Mouse (Mus musculus) limb, embryonic 15.5 days (tissue): ENCODE results near the gene Fxyd1. TPM values are rescaled to one million over a fixed set of nuclear protein-coding genes. Genes with fewer than 3 reads are reported as not detected.

Experiments used
- ATAC-seq: fragments of 200-750 bp; cut with Nextera tagmentation; 2 replicates; pipeline ENCODE4 v1.8.0; 2017; ENCODE audit warnings: low read depth, moderate TSS enrichment; ENCODE audit not compliant: insufficient number of reproducible peaks, low FRiP score, low TSS enrichment
- H3K27ac ChIP-seq: fragments of 300-500 bp; sonication (generic); 2 replicates; pipeline ENCODE4 v1.5.1; 2015; ENCODE audit warnings: moderate library complexity, mild to moderate bottlenecking, inconsistent platforms
- H3K27me3 ChIP-seq: fragments of 300-500 bp; sonication (generic); 2 replicates; pipeline ENCODE4 v1.6.1; 2015; ENCODE audit warnings: inconsistent platforms
- H3K36me3 ChIP-seq: fragments of 300-500 bp; sonication (generic); 2 replicates; pipeline ENCODE4 v1.6.1; 2015; ENCODE audit warnings: inconsistent platforms
- H3K4me1 ChIP-seq: fragments of 300-500 bp; sonication (generic); 2 replicates; pipeline ENCODE4 v1.6.1; 2015; ENCODE audit warnings: inconsistent platforms
- H3K4me2 ChIP-seq: fragments of 300-500 bp; sonication (generic); 2 replicates; pipeline ENCODE4 v1.6.1; 2015; ENCODE audit warnings: mild to moderate bottlenecking, inconsistent platforms
- H3K4me3 ChIP-seq: fragments of 300-500 bp; sonication (generic); 2 replicates; pipeline ENCODE4 v1.5.1; 2015; ENCODE audit warnings: mild to moderate bottlenecking, inconsistent platforms
- H3K9ac ChIP-seq: fragments of 300-500 bp; sonication (generic); 2 replicates; pipeline ENCODE4 v1.6.1; 2015; ENCODE audit warnings: inconsistent platforms
- H3K9me3 ChIP-seq: fragments of 300-500 bp; sonication (generic); 2 replicates; pipeline ENCODE4 v1.6.1; 2016; ENCODE audit warnings: inconsistent platforms
- WGBS: fragments of 180-500 bp; shearing (Covaris S2); methylation state at CpG from one replicate; pipeline ENCODE4 v1.1.7; 2015; 5-methylcytosine and 5-hydroxymethylcytosine counted together
- polyA plus RNA-seq: library from polyadenylated mRNA; unstranded; fragments of >200 nt; fragmentation: Nextera tagmentation; extraction: Ambion mirVana; gene quantifications from 2 replicates; pipeline ENCODE4 v1.2.1, GENCODE M21; 2015

Fxyd1 gene
- polyA plus RNA-seq, 1 experiment from 2014 or later: 107 TPM

DNA sequence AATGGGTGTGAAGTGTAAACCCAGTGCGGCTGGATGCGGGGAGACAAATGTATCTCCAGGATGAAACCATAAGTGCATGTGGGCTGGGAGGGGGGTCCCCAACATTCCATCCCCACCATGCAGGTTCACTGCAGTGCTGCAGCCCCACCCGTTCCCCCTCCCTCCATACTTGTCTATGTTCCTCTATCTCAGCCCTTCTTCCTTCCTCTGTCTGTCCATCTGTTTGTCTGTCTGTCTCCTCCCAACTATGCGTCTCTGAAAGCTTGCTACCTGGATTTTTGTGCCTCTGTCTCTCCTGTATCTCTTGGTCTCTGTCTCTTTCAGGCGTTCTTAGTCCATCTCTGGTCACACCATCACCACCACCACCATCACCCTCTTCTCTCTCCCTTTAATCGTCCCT is 6.5 kb downstream of the Fxyd1 start:
- Histone ChIP-seq H3K27me3 (peaks cover 61% of the 10 kb centered on the region), H3K4me3 (peak overlapping the region; percentile 27), H3K4me1 (peaks cover 64% of the 10 kb centered on the region), H3K36me3 (no peaks in the 10 kb centered on the region), H3K27ac (no peak overlapping the region), H3K4me2 (peak overlapping the region; percentile 39), H3K9ac (no peak overlapping the region), H3K9me3 (no peaks in the 10 kb centered on the region)
- 5% methylated on average over 6 of the region's 6 CpGs for WGBS
- ATAC-seq: no peak

DNA sequence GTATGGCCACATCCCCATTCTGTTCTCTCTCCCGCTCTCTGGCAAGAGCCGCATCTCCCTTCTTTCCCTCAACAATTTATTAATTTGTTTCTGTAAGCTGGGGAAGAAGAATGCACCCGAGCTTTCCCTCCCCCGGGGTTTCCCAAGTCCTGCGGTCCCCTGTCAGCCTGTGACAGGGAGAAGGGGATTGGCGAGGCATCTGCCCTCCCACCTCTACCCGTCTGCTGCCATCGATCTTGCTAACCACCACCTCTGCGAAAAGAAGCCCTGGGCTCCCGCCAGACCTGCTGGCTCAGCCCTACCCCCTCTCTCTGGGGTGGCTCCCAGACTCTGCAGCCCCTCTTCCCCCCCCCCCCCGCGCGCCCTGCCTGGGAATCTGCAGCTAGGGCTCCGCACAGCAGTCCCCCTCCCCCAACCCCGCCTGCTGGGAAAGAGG is 7.1 kb downstream of the Fxyd1 start:
- H3K4me3 ChIP-seq: peak overlapping the region; percentile 27
- WGBS: 1% methylated on average over 10 of the region's 15 CpGs
- no peak for ATAC-seq
- H3K4me1 ChIP-seq: peaks cover 58% of the 10 kb centered on the region
- H3K9ac ChIP-seq: no peak overlapping the region
- no peaks in the 10 kb centered on the region for H3K36me3 ChIP-seq
- peak overlapping the region; percentile 39 for H3K4me2 ChIP-seq
- no peaks in the 10 kb centered on the region for H3K9me3 ChIP-seq
- no peak overlapping the region for H3K27ac ChIP-seq
- peaks cover 67% of the 10 kb centered on the region for H3K27me3 ChIP-seq

DNA sequence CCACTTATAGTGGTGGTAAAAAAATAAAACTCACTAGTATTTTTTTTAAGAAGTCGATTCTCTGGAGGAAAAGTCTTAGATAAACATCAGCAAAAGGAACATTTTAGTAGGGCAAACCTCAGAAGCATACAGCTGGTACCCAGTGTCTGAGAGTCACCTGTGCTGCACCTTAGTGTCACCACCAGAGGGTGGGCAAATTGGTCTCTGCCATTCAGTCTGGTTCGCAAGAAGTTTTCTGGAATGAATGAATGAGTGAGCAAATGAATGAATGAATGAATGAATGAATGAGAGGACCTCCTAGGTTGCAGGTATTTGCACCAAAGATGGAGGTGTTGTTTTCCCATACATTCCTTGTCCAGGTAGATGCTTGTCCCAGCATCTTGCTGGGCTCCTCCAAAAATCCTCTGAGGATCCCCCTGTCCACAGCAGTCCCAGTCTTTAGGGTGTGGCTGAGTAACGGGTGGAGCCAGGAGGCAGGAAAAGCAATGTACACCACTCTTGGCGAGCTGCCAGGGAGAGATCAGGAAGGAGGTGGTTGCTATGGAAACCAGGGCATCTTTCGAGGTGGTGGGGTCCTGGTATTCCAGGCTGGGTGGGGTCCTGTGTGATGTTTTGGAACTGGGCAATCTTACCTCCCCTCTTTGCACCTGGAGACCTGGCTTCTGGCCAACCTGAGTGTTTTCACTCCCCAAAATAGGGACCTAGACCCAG is 7.7 kb downstream of the Fxyd1 start:
- Histone ChIP-seq H3K27ac (no peak overlapping the region), H3K9me3 (no peaks in the 10 kb centered on the region), H3K36me3 (no peaks in the 10 kb centered on the region), H3K4me3 (peak overlapping the region; percentile 27), H3K9ac (no peak overlapping the region), H3K27me3 (peaks cover 68% of the 10 kb centered on the region), H3K4me2 (peak overlapping the region; percentile 39), H3K4me1 (peaks cover 52% of the 10 kb centered on the region)
- ATAC-seq: no peak
- WGBS: 17% methylated on average over 5 of the region's 5 CpGs

DNA sequence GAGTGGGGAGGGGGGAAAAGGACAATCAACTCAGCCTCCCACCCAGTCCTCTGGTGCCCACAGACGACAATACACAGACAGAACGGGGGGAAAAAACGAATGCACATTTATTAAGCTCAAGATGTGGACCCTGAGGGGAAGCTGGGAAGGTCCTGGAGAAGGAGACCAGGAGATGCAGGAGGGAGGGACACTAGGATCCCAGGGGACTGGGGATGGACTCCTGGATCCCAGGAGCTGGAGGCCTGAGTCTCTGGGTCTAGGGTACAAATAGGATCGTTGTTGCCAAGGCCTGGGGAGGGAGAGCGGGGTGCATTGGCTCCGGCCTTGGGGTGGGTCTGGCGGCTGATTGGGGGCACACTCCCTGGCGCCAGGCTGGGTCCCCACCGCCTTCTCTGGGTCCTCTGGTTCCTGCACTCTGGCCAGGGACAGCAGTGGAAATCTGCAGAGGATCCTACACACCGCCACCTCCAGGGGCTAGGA is 14.5 kb downstream of the Fxyd1 start, which contains the start of gene Fxyd5:
Gene Fxyd5, minus strand, starts transcription at position 51 of the 480 bp plus-strand sequence.
- Histone ChIP-seq H3K36me3 (no peaks in the 10 kb centered on the region), H3K4me1 (peaks cover 17% of the 10 kb centered on the region), H3K27me3 (peaks cover 51% of the 10 kb centered on the region), H3K27ac (no peak within 1 kb of the TSS), H3K9me3 (no peaks in the 10 kb centered on the region), H3K4me2 (peak within 1 kb of the TSS; percentile 53), H3K4me3 (peak within 1 kb of the TSS; percentile 29), H3K9ac (0 out of 2 replicates have a peak within 1 kb of the TSS, but pooled peaks have one; percentile 29)
- WGBS: 39% methylated on average over 10 of the region's 10 CpGs
- no peak for ATAC-seq

GRCm38 (mm10) chr7:31041662-31042315 is 15.2 kb downstream of the Fxyd1 start:
- no peak for ATAC-seq
- Histone ChIP-seq H3K4me3 (peak overlapping the region; percentile 29), H3K4me1 (peaks cover 17% of the 10 kb centered on the region), H3K4me2 (peak overlapping the region; percentile 53), H3K36me3 (no peaks in the 10 kb centered on the region), H3K9ac (0 out of 2 replicates have a peak overlapping the region, but pooled peaks have one; percentile 29), H3K27ac (no peak overlapping the region), H3K27me3 (peaks cover 51% of the 10 kb centered on the region), H3K9me3 (no peaks in the 10 kb centered on the region)
- WGBS: 3% methylated on average over 27 of the region's 28 CpGs

DNA sequence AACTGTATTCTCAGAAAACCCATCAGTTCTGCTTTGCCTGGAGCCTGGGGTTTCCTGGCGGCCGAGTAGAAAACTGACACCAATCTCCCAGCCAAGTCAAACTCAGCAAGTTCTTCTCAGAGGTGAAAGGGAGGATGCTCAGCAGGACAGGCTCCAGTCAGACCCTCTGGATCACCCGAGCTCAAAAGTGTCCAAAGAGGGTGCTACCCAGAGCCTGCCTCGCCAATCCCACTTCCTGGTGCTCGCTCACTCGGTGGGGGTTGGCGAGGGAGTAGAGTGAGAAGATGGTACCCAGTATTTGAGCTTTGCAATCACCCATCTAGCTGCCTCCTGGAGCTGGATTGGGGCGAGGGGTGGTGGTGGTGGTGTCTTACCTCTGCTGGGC is 16.0 kb downstream of the Fxyd1 start:
- H3K27ac ChIP-seq: no peak overlapping the region
- ATAC-seq: no peak
- H3K9me3 ChIP-seq: no peaks in the 10 kb centered on the region
- H3K4me1 ChIP-seq: peaks cover 17% of the 10 kb centered on the region
- H3K4me3 ChIP-seq: peak overlapping the region; percentile 29; the same call in 1 of the 2 replicates
- H3K4me2 ChIP-seq: peak overlapping the region; percentile 53
- H3K36me3 ChIP-seq: no peaks in the 10 kb centered on the region
- H3K9ac ChIP-seq: no peak overlapping the region
- 32% methylated on average over 8 of the region's 8 CpGs for WGBS
- peaks cover 51% of the 10 kb centered on the region for H3K27me3 ChIP-seq

- H3K27ac ChIP-seq: no peak overlapping the region
- no peak for ATAC-seq
- H3K36me3 ChIP-seq: no peaks in the 10 kb centered on the region
- H3K4me2 ChIP-seq: no peak overlapping the region
- 76% methylated on average over 12 of the region's 12 CpGs for WGBS
- no peak overlapping the region for H3K4me3 ChIP-seq
- peaks cover 17% of the 10 kb centered on the region for H3K4me1 ChIP-seq
- H3K9me3 ChIP-seq: no peaks in the 10 kb centered on the region
- H3K27me3 ChIP-seq: peaks cover 48% of the 10 kb centered on the region
- H3K9ac ChIP-seq: no peak overlapping the region
Observed at GRCm38 (mm10) chr7:31040281-31041022, 16.5 kb downstream of the Fxyd1 start.

DNA sequence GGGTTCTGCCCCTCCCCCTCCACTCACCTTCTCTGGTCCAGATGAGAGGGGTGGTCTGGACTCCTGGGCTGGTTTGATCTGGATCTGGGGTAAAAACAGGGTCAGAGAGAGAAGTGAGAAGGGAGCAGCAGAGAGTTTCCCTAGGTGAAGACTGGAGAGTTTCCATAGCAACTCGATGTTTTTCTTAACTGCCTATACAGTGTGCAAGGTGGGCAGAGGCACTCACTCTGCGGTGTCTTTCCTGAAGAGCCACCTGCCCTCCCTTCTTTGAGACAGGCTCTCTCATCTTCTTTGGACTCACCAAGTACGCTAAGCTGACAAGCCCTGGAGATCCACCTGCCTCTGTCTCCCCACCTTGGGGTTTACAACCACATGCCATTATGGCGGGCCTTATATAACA is 18.0 kb downstream of the Fxyd1 start:
- Histone ChIP-seq H3K4me3 (no peak overlapping the region), H3K9me3 (no peaks in the 10 kb centered on the region), H3K9ac (no peak overlapping the region), H3K4me2 (no peak overlapping the region), H3K36me3 (no peaks in the 10 kb centered on the region), H3K27me3 (peaks cover 34% of the 10 kb centered on the region), H3K4me1 (peaks cover 17% of the 10 kb centered on the region), H3K27ac (no peak overlapping the region)
- 88% methylated on average over 4 of the region's 4 CpGs for WGBS
- ATAC-seq: no peak

DNA sequence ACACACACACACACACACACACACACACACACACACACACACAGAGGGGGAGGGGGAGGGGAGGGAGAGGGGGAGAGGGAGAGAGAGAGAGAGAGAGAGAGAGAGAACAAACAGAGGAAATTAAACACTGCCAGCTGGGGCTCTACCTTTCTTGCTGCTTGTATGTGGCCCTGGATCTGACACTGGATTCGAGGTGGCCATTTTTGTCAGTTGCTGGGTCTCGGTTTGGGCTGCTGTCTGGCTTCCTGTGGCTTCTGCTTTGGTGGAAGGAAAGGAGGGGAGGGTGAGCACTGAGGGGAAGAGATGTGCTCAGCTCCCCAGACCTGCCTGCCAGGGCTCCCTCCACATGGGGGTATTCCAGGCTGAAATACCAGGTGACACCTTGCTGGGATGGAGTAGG is 19.3 kb downstream of the Fxyd1 start:
- no peak for ATAC-seq
- Histone ChIP-seq H3K9ac (no peak overlapping the region), H3K27ac (no peak overlapping the region), H3K4me1 (peaks cover 16% of the 10 kb centered on the region), H3K27me3 (peaks cover 20% of the 10 kb centered on the region), H3K9me3 (no peaks in the 10 kb centered on the region), H3K36me3 (no peaks in the 10 kb centered on the region), H3K4me2 (no peak overlapping the region), H3K4me3 (no peak overlapping the region)
- 56% methylated on average over 2 of the region's 2 CpGs for WGBS

DNA sequence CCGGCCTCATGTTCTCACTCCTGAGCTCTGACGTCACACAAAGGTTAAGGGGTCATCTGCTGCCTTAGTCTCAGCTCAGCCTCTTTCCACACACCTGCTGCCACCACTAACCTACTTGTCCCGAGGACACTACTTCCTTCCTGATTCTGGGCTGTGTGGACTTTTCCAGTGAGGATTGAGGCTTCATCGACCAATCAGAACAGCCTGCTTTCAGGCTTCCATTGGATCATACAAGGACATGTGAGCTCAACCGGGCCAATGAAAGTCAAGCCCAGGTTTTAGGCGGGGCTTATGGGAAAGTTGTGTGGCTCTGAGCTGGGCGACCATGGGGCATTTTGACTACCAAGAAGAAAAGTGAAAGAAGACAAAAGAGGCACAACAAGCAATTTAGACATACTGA is 20.1 kb downstream of the Fxyd1 start:
- Histone ChIP-seq H3K4me3 (no peak overlapping the region), H3K4me1 (peaks cover 9% of the 10 kb centered on the region), H3K27me3 (peaks cover 13% of the 10 kb centered on the region; the same call in 1 of the 2 replicates), H3K4me2 (no peak overlapping the region), H3K9ac (no peak overlapping the region), H3K36me3 (no peaks in the 10 kb centered on the region), H3K9me3 (no peaks in the 10 kb centered on the region), H3K27ac (no peak overlapping the region)
- no peak for ATAC-seq
- 82% methylated on average over 7 of the region's 7 CpGs for WGBS

DNA sequence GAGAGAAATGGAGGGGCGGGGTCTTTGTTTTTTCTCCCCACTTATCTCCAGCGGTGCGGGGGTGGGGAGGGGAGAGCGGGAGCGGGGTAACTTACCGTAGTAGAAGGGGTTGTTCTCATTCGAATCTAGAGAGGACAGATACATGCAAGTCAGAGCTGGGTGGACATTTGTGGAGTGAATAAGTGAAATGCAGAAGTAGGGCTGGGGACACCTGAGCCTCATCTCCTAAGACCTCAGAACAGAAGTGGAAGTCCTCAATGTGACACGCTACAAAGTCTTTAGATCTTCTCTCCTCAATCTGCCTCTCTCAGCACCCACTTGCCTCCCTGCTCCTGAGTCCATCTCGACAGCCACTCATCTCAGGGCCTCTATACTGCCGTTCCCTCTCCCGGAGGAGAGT is 21.7 kb downstream of the Fxyd1 start:
- no peaks in the 10 kb centered on the region for H3K27me3 ChIP-seq
- no peak overlapping the region for H3K27ac ChIP-seq
- H3K4me2 ChIP-seq: no peak overlapping the region
- H3K36me3 ChIP-seq: no peaks in the 10 kb centered on the region
- H3K9me3 ChIP-seq: no peaks in the 10 kb centered on the region
- ATAC-seq: no peak
- WGBS: 83% methylated on average over 11 of the region's 11 CpGs
- H3K4me1 ChIP-seq: no peaks in the 10 kb centered on the region
- no peak overlapping the region for H3K4me3 ChIP-seq
- H3K9ac ChIP-seq: no peak overlapping the region

DNA sequence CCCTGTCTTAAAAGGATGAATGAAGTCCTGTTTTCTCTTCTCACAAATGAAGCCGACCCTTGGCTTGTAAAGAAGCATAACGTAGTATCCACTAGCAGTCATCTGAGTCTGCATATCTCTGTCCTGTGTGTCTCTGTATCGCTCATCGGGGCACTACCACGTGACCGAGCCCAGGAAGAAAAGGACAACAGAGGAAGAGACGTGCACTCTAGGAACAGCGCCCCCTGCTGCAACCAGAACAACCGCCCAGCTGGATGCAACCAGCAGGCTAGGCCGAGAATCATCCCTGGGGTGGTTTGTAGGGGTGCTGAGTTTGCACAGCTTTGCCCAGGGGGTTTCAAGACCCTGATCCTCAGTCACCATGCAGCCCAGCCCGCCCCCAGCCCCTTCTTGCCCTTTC is 22.2 kb downstream of the Fxyd1 start:
- no peak overlapping the region for H3K27ac ChIP-seq
- no peaks in the 10 kb centered on the region for H3K27me3 ChIP-seq
- H3K4me1 ChIP-seq: no peaks in the 10 kb centered on the region
- WGBS: 69% methylated on average over 11 of the region's 11 CpGs
- no peak overlapping the region for H3K4me2 ChIP-seq
- H3K36me3 ChIP-seq: no peaks in the 10 kb centered on the region
- H3K9me3 ChIP-seq: no peaks in the 10 kb centered on the region
- H3K9ac ChIP-seq: no peak overlapping the region
- no peak for ATAC-seq
- H3K4me3 ChIP-seq: no peak overlapping the region
